Mouse (Mus musculus): Measurements from ENCODE around the gene Slc25a17. TPM values are rescaled to one million over a fixed set of nuclear protein-coding genes. Genes with fewer than 3 reads are reported as not detected.
A peak's percentile ranks its signal among the peaks of the same experiment; 100 is the strongest.

Slc25a17 gene
- total RNA-seq, 2 experiments from 2014 or later = 39.8 to 44.0 TPM

DNA sequence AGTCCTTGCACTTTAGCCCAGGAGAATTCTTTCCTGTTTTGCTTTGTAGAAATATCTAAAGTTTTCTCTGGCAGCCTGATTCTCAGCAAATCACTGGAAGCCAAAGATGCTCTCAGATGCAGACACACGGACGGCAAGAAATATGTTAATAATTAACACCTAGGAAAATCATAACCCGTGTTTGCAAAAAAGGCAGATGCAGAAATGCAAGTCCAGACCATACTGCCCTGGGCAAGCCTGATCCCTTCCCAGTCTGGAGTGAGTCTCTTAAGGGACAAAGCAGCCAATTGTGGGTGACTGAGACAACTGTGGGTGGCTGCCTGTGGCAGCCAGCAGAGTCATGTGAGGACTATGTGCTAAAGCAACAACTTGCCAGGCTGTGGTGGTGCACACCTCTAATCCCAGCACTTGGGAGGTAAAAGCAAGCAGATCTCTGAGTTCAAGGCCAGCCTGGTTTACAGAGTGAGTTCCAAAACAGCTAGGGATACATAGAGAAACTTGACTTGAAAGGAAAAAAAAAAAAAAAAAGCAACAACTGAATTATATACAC lies 60.0 kb downstream of the Slc25a17 start:
- DNase-seq = no peak

DNA sequence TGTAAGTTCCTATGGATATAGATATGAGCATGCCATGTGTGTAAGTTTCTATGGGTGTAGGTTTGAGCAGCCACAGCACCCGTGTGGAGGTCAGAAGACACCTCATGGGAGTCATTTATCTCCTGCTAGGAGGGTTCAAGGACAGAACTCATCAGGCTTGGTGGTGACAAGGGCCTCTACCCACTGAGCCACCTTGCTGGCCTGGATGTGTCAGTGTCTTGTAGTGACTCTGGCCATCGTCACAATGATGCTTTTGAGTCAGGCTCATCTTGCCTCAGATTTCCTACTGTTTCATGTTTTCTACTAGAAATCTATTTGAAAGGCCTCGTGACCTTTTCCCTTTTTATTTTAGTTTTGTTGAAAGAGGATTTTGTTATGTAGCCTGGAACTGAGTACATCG lies 61.1 kb downstream of the Slc25a17 start:
- no peak for DNase-seq

DNA sequence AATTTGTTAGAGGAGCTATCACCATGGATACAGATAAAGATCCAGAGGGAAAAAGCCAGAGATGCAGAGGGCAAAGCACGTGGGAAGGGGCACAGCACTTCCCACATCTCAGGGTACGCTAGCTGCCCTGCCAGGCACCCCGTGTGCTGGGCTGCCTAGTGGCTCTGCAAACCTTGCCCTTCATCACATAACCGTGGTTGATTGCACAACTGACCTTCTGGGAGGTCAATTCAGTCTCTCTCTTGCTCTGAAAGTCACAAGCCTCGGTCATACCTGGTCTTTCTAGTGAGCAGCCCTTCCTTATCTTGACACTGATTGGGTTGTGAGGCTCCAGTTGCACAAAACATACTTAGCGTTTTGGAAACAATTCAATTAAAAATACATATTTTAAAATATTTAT lies 62.4 kb downstream of the Slc25a17 start:
- DNase-seq = no peak

DNA sequence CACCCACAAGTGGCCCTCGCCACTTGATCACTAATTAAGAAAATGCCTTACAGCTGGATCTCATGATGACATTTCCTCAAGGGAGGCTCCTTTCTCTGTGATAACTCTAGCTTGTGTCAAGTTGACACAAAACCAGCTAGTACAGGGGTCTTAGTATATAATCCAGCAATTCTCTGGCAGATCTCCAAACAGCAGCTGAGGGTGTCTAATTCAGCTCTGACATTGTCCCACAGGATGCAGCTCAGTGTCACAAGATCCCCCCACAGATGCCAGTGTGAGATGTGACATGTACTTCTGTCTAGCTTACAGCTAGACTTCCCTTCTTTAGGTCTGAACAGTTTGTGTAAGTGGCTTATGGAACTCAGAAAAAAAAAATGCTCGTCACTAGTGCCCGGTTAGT lies 63.1 kb downstream of the Slc25a17 start:
- DNase-seq = no peak

DNA sequence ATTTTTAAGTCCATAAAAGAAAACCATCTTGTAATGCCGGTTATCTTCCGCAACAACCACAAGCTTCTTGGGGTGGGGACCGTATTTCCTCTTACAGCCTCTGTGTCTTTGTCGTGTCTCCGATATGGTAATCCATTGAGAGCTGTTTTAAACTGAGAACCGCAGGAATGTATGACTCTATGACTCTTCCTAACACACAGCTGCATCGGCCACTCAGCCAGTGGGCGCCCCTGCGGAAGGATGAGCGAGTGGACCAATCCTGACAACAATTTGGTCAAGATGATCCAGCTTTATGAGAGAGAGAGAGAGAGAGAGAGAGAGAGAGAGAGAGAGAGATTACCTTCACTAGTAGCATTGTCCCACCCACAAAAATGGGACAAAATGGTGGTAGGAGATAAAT lies 65.7 kb downstream of the Slc25a17 start:
- DNase-seq = no peak

DNA sequence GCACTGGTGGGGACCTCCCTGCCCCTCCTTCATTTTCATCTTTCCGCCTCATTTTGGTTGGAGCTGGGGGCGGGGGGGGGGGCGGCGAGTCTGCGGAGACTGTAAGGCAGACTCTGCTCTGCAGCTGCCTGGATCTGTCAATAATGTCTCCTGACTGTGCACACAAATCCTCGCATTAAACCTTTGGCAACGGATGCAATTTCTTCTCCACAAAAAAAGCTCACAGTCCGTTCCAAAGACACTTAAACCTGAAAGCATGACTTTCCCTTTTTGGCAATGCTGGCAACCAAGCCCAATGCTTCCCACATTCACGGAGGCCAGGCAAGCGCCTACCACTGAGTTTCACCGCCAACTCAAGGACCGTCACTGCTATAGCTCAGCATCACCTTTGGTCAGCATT lies 66.2 kb downstream of the Slc25a17 start:
- DNase-seq = no peak

DNA sequence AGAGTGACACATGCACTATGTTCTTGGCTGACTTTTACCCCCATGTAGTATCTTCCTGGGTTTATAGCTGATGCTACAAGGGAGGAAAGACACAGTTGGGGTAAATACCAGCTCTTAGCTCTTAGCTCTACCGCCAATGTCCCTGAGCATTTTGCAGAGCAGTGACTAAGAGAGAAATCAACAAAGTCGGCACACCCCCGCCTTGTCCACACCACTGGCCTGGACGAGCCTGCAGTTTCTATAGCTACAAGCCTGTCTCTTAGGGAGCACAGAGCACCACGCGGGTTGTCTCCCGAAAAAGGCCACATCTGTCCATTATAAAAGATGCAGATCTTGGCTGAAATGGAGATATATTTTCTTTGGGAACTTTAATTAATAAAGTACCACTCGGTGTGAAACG lies 69.9 kb downstream of the Slc25a17 start:
- DNase-seq = no peak

DNA sequence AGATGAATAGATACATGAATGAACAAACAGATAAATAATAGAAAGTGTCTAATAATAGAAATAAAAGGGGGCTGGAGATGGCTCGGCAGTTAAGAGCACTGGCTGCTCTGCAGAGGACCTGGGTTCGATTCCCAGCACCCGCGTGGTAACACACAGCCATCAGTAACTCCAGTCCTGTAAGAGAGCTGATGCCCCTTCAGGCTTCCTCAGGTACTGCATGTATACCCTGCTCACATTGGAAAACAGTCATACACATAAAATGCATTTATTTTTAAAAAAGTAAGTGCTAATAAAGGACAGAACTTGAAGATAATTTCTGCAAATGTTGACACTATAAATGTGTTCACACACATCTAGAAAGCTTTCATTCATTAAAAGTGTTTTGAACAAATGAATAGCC lies 70.4 kb downstream of the Slc25a17 start:
- DNase-seq = no peak

DNA sequence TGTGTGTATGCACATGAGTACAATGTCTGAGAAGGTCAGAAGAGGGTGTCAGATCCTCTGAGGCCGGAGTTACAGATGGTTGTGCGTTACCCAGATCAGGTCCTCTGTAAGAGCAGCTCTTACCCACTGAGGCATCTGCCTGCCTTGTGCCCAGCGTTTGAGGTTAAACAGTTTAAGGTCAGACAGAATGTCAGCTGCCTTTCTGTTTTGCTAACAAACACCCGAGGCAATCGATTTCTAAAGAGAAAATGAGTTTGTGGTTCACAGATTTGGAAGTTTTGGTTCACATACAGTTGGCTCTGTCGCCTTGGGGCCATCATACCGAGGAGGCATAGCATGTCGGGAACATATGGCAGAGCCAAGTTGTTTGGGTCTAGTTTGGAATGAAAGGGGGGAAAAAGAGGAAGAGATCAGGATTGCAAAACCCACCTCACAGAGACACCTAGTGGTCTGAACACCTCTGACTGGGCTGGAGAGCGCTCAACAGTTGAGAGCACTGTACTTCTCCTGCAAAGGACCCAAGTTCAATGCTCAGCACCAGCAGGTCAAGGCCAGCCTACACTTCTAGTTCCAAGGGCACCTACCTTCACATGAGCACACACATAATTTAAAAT lies 76.4 kb downstream of the Slc25a17 start:
- no peak for DNase-seq

DNA sequence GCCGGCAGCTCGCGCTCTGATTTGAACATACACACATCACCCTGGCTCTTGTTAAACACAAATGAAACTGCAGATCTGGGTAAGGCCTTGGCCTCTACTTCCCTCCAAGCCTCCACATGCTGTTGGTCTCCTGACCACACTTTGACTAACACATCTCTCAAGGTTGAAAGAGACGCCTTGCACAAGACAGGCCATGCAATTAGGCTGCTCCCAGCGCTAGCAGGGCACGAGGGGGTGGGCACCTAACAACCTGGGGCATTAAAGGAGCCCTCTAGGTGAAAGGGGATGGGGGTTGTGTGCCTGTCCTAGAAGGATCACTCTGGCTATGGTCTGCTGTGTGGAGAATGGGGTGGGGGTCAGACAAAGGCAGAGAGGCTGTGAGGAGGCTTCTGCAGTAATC lies 81.9 kb downstream of the Slc25a17 start:
- no peak for DNase-seq

DNA sequence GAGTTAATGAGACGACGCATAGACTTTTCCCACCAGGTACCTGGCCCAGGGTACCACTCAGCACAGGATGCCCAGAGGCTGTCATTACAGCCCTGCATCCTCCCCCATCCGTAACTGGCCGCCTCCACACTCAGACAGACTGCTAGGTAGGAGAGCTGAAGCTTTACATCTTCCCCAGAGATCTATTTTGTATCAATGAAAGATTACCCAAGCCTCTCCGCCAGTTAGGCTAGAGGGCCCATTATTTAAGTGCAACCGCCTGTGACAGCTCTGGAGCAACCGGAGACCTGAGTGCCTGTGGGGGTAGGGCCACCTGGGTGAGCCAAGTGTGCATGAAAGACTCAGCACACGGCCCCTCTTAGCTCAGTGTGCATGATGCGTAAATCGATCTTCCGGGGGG lies 82.7 kb downstream of the Slc25a17 start:
- no peak for DNase-seq

DNA sequence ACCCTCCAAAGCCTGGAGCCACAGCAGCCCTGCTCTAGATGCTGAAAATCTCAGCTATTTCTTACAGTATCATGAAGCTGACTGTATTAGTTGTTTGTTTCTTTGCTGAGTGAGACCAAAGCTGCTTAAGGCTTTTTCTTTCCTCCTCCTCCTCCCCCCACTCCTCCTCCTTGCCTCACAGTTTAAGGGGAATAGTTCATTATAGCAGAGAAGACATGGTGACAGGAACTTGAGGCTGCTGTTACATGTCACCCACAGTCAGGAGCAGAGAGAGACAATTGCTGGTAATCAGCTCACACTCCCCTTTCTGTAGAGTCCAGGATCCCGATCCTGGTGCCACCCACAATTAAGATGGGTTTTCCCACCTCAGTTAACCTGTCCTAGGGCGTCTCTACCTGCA lies 87.3 kb downstream of the Slc25a17 start:
- no peak for DNase-seq

DNA sequence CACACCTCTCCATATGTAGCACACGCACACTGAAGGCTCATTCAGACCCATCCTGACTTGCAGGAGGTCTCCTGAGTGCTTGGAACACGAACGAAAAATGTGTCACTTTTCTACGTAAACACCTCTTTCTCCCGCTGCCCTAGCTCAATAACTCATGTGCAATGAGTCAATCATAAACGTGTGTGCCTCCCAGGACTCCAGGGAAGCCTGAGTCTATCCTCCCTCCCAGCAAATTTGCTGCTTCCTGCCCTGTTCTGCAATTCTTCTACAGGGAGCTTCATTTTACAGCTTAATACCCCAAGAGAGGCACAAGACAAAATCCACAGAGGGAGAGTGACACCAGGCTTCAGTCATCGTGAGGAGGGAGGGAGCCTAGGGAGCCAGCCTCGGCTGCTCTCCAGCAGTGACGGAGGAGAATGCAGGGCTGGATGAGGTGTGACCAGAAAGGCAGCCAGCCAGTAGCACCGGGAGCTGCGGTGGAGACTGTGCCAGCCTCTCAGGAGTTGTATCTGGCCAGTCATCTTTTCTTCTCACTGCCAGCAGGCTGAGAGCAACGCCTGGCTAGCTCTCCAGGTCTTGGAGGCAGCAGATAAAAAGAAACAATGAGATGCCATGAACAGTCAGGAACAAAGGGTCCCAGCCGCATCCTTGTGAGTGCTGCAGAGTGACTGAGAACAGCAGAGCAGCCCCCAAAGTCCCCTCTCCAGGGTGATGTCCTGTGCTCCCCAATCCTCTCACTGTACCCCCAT lies 88.1 kb downstream of the Slc25a17 start:
- DNase-seq = peak in 1 of 2 experiments; percentile 23

Other genes starting within 250 kb of the Slc25a17 start
- gene Mrtfa, start 170.1 kb downstream of the Slc25a17 start, total RNA-seq (2021) = 100 to 1,000 TPM in 1 of 2 experiments, 10 to 100 TPM in 1; 96.1 to 121 TPM
- 10 to 100 TPM; 22.7 to 25.0 TPM for gene Mchr1, start 125.3 kb downstream of the Slc25a17 start, total RNA-seq (2021)
- 100 to 1,000 TPM; 177 to 181 TPM for gene St13, start 39.3 kb upstream of the Slc25a17 start, total RNA-seq (2021)
- gene Xpnpep3, start 39.3 kb upstream of the Slc25a17 start, total RNA-seq (2021) = 10 to 100 TPM; 17.3 to 18.0 TPM
- not detected for gene Dnajb7, start 47.5 kb upstream of the Slc25a17 start, total RNA-seq (2021)
- gene Rbx1, start 105.5 kb upstream of the Slc25a17 start, total RNA-seq (2021) = 100 to 1,000 TPM; 137 TPM
- gene Ep300, start 224.5 kb upstream of the Slc25a17 start, total RNA-seq (2021) = 10 to 100 TPM; 67.8 to 76.0 TPM